Mouse (Mus musculus) layer of hippocampus, postnatal 25 days (tissue): ENCODE measurements around the gene Etnppl. TPM values are rescaled to one million over a fixed set of nuclear protein-coding genes. Genes with fewer than 3 reads are reported as not detected.

Experiments
- DNase-seq, 2 experiments: peaks; one replicate each; pipeline ENCODE4 v3.0.0; 2022; ENCODE audit warnings: mixed read lengths in 2 of 2, low spot score in 1 of 2; ENCODE audit errors: extremely low spot score in 1 of 2
- total RNA-seq, 2 experiments: library from RNA; stranded (reverse); gene quantifications; 2 replicates each; pipeline ENCODE4 v1.2.3; 2021

The Etnppl gene
- total RNA-seq, result 1 to 10 TPM; 3.4 to 4.0 TPM

GRCm38 (mm10) chr3:130617439-130617898 is at the start of gene Etnppl:
Etnppl (plus strand) TSS chr3:130617448.
- no peak for DNase-seq

- DNase-seq, result no peak
Measured at GRCm38 (mm10) chr3:130568331-130569095, 48.7 kb upstream of the Etnppl start.

DNA sequence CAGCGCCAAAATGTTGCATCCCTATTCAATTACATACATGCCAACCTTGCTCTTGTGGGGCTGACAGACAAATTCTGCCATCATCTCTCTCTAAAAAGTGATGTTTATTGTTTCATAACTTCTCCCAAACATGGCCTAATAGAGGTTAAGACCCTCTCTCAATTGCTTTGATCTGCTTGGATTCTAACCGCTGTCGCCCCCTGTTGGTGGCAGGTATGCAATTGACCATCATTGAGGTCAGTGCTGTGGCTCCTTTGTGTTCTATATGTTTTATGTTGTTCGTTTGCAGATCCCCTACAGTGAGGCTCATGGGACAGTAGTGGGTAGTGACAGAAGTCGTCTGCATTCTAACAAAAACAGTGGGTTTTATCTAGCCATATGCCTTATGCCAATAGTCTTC is 44.0 kb upstream of the Etnppl start:
- no peak for DNase-seq

DNA sequence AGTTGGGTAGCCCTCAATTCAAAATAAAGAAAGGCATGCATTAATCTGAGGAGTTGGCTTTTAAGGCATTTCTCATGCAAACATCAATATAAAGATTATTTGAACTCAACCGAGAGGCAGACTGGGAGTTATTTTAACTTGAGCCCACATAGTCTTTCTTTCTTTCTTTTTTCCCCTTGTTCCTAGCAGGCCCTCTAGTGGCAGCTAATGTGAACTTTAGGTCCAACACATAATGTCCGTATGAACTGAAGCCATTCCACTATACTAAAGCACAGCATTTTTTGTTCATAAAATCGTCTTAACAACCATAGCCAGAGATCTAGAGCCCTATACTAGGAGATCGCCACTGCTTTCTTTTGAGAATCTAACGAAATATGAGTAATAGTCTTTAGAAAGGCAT is 42.6 kb upstream of the Etnppl start:
- peak in 1 of 2 experiments; percentile 44 for DNase-seq

GRCm38 (mm10) chr3:130576683-130577082 is 40.6 kb upstream of the Etnppl start:
- peak in 1 of 2 experiments; percentile 43 for DNase-seq

- DNase-seq, result no peak
Measured at GRCm38 (mm10) chr3:130579501-130579900, 37.7 kb upstream of the Etnppl start.

- DNase-seq, result no peak
Measured at GRCm38 (mm10) chr3:130581577-130581976, 35.7 kb upstream of the Etnppl start.

GRCm38 (mm10) chr3:130582903-130583664 is 34.2 kb upstream of the Etnppl start:
- DNase-seq, result no peak

GRCm38 (mm10) chr3:130584007-130584406 is 33.2 kb upstream of the Etnppl start:
- DNase-seq, result no peak

- DNase-seq, result no peak
Measured at GRCm38 (mm10) chr3:130595050-130595449, 22.2 kb upstream of the Etnppl start.

DNA sequence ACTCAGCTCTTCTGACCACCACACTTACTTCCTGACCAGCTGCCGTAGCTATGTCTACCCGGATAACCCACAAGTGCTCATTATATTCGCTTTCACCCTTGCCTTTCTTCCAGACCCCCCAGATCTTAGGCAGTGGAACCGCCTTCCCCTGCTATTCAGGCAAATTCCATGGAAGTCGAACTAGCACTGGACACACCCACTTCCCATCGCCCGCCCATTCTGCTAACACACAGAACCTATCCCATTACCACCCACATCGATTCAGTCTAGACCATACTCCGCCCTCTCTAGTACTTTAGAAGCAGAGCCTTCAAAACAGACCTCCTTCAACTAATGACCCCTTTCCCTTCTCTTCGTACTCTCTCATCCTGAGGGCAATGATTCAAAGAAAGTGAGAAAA is 15.8 kb upstream of the Etnppl start:
- no peak for DNase-seq

DNA sequence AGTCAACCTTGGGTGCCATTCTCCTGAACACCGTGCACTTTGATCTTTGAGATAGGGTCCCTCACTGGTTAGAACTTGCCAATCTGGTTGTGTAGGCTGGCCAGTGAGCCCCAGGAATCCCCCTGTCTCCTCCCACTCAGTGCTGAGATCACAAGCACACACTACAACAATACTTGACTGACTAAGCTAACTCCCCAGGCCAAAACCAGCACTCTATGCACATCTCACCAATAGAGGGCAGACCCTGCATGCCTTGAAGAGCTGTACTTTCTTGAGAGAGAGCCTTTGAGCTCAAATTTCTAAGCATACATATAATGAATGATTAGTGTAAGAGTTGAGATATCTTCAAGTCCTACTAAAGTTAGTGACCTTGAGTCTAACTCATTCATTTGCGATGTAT is 9.3 kb upstream of the Etnppl start:
- DNase-seq, result peak in 1 of 2 experiments; percentile 16

DNA sequence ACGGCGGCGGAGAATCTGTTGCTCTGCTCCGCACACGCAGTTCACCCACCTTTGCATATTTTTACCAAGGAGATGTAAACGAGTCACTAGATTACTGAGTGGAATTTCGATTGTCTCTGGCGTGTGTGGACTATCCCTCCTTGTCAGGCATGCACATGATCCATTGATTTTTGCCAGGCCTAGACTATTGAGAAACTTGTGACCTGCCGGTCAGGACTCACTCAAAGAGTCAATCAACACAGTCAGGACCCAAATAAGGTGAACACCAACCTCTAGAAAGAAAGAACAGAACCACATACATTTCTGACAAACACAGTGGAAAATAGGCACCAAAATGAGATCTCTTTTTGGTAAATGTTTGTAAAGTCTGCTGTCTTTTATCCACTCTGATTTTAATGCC is 2.8 kb upstream of the Etnppl start:
- DNase-seq, result no peak

GRCm38 (mm10) chr3:130615625-130616024 is 1.6 kb upstream of the Etnppl start:
- DNase-seq, result no peak

DNA sequence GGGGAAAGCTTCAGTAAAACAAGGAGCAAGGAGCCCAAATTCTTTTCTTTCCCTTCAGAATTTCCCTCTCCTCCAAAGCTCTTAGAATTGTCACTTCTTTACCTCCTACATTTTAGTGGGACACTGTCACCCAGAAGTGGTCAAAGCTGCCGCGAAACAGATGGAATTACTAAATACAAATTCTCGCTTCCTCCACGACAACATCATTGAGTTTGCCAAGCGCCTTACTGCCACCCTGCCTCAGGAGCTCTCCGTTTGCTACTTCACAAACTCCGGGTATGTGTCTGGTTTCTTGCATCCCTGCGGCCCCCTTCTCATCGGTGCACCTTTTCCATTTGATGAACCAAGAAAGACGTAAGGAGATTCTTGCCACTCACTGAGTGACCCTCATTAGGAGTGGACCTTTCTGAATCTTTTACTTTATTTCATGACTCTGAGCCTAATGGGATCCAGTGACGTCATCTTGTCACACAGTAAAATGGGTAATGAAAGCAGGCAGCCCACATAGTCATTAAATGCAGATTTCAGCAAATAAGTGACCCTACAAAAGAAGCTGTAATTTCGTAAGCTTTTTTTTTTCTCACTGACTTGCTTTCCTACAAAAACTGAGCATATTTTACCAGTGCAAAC is 3.4 kb downstream of the Etnppl start:
- DNase-seq, result no peak

- DNase-seq, result no peak
Measured at GRCm38 (mm10) chr3:130628358-130628757, 11.1 kb downstream of the Etnppl start.

DNA sequence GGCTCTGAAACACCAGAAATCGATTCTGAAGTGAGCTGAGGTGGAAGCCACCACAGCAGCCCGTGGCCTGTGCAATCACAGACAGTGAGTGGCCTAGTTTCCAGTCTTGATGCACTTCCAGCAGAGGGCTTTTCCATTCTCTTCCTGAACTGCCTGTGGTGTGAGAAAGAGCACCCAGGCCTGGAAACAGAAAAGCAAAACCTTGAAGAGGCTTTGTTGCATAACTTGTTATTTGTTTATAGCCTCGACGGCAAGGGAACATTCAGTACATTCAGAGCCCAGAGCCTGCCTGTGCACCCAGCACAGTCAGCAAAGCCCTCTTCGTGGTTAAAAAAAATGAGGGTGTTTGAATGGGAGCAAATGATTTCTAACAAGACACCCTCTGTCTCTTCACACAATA is 16.6 kb downstream of the Etnppl start:
- DNase-seq, result no peak

DNA sequence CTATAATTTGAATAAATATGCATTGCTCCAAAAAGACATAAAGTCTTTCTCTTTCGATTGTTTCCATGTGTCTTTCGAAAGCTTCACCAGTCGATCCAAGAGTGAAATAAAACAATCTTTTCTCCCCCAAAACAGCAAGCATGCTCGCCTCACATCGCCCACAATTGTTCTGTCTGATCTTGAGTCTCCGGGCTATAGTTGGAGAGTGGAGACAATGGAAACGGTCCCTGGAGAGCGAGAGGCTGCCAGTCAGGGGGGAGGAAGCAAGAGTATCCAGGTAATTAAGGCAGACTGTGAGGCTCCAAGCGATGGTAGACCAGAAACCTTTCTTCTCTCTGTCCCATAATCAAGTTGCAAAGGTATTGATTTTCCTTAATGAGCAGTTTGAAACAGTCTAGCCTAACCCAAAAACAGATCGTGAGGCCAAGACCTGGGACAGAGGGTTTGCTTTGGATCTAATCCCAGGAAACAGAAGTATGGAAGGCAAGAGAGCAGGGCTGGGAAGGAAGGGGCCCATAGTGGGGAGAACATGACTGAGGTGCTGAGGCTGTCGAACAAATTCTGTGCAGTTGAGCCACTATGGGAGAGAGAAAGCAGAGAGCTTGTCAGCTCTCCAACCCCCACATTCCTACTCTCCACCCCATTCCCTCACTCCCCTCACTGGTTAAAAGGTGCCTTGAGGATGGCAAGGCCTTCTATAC is 29.0 kb downstream of the Etnppl start:
- no peak for DNase-seq

- no peak for DNase-seq
Measured at GRCm38 (mm10) chr3:130649569-130649968, 32.3 kb downstream of the Etnppl start.

- DNase-seq, result no peak
Measured at GRCm38 (mm10) chr3:130660619-130661018, 43.4 kb downstream of the Etnppl start.

- DNase-seq, result no peak
Measured at GRCm38 (mm10) chr3:130662496-130662895, 45.2 kb downstream of the Etnppl start.
